Mouse (Mus musculus) MEL (cell line): ENCODE data around the gene Asah2.

Experiments used
- BHLHE40 ChIP-seq: IDR thresholded peaks from 2 replicates; pipeline ENCODE4 v1.6.1; 2012; ENCODE audit warnings: low read depth, mild to moderate bottlenecking, inconsistent platforms, low read length, improper control_type of control experiment, borderline replicate concordance
- CTCF ChIP-seq, 3 experiments: IDR thresholded peaks in 2 of 3; conservative IDR thresholded peaks in 1 of 3; 2 replicates each; pipeline ENCODE4 v1.5.1; 2011 to 2012; ENCODE audit warnings: low read length in 3 of 3, low read depth in 2 of 3, mild to moderate bottlenecking in 2 of 3, improper control_type of control experiment in 1 of 3, inconsistent platforms in 1 of 3, mixed read lengths in 1 of 3, moderate library complexity in 1 of 3; ENCODE audit not compliant: control insufficient read depth in 1 of 3, insufficient read depth in 1 of 3, poor library complexity in 1 of 3, severe bottlenecking in 1 of 3
- E2F4 ChIP-seq: IDR thresholded peaks from 2 replicates; pipeline ENCODE4 v1.6.1; 2011; ENCODE audit warnings: low read depth, low read length, improper control_type of control experiment, borderline replicate concordance
- MAFK ChIP-seq: IDR thresholded peaks from 2 replicates; pipeline ENCODE4 v1.6.1; 2011; ENCODE audit warnings: low read depth, mild to moderate bottlenecking, low read length, improper control_type of control experiment, borderline replicate concordance
- MAX ChIP-seq: IDR thresholded peaks from 2 replicates; pipeline ENCODE4 v1.6.1; 2011; ENCODE audit warnings: low read length, improper control_type of control experiment
- MEF2A ChIP-seq: IDR thresholded peaks from 2 replicates; pipeline ENCODE4 v1.6.1; 2014; ENCODE audit warnings: low read depth, mild to moderate bottlenecking, inconsistent platforms, low read length, improper control_type of control experiment; ENCODE audit not compliant: poor library complexity, insufficient replicate concordance, severe bottlenecking; ENCODE audit errors: extremely low read depth
- MYC ChIP-seq: IDR thresholded peaks from 2 replicates; pipeline ENCODE4 v1.6.1; 2011; ENCODE audit warnings: low read depth, mild to moderate bottlenecking, low read length, improper control_type of control experiment, moderate library complexity
- NELFE ChIP-seq: IDR thresholded peaks from 2 replicates; pipeline ENCODE4 v1.6.1; 2011; ENCODE audit warnings: low read depth, low read length, improper control_type of control experiment
- POLR2A ChIP-seq, 2 experiments: IDR thresholded peaks; 2 replicates each; pipeline ENCODE4 v1.6.1; 2011 to 2012; ENCODE audit warnings: low read length in 2 of 2, mild to moderate bottlenecking in 2 of 2, control low read depth in 1 of 2, improper control_type of control experiment in 1 of 2, low read depth in 1 of 2, moderate library complexity in 1 of 2; ENCODE audit not compliant: control insufficient read depth in 1 of 2, insufficient read depth in 1 of 2, poor library complexity in 1 of 2
- POLR2AphosphoS2 ChIP-seq: IDR thresholded peaks from 2 replicates; pipeline ENCODE4 v1.6.1; 2011; ENCODE audit warnings: low read length, improper control_type of control experiment
- RCOR1 ChIP-seq: IDR thresholded peaks from 2 replicates; pipeline ENCODE4 v1.6.1; 2012; ENCODE audit warnings: low read depth, mild to moderate bottlenecking, inconsistent platforms, low read length, improper control_type of control experiment
- TCF12 ChIP-seq: IDR thresholded peaks from 2 replicates; pipeline ENCODE4 v1.6.1; 2014; ENCODE audit warnings: low read depth, mild to moderate bottlenecking, inconsistent platforms, low read length, improper control_type of control experiment, moderate library complexity
- USF1 ChIP-seq: IDR thresholded peaks from 2 replicates; pipeline ENCODE4 v1.6.1; 2014; ENCODE audit warnings: low read depth, mild to moderate bottlenecking, inconsistent platforms, low read length, improper control_type of control experiment, moderate library complexity
- ZNF384 ChIP-seq: IDR thresholded peaks from 2 replicates; pipeline ENCODE4 v1.6.1; 2012; ENCODE audit warnings: low read depth, mild to moderate bottlenecking, inconsistent platforms, low read length, improper control_type of control experiment

DNA sequence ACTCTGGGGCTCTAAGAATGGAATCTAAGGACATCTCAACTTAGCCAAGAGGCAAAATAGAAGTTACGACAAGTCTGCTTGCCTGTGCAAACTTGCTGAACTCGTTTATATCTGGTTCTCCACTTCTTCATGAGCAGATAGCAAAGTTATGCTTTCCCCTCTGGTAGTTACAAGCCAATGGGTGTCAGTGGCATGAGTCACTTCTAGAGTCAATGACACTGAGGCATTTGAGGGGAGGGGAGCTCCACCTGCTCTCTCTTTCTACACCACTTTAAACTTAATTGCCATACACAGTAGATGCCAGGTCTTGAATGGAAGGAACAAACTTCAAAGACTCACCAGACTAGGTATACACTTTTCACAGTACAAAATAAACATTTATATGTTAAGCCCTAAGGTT lies 38.4 kb downstream of the Asah2 start:
- TF ChIP-seq MAX (no peak), MAFK (no peak), CTCF (IDR thresholded peaks at IDR 0.05 in 2 of 3, conservative IDR thresholded peaks at IDR 0.05 in 1 of 3; ENCODE audit: control insufficient read depth in 1 of 3, insufficient read depth in 1 of 3, low read depth in 2 of 3, low read length in 3 of 3, poor library complexity in 1 of 3, severe bottlenecking in 1 of 3) (no peak), E2F4 (no peak), POLR2AphosphoS2 (no peak), NELFE (no peak), POLR2A (IDR thresholded peaks at IDR 0.05; ENCODE audit: control insufficient read depth in 1 of 2, insufficient read depth in 1 of 2, low read depth in 1 of 2, low read length in 2 of 2, poor library complexity in 1 of 2) (no peak), MEF2A (no peak), TCF12 (no peak), RCOR1 (no peak), ZNF384 (no peak), MYC (no peak), USF1 (no peak), BHLHE40 (no peak)
